Mouse (Mus musculus): ENCODE measurements around the gene Zc3h7b.
"Not testable (repeated sequence)": the region's sequence is repeated elsewhere in the genome, so short reads cannot be mapped to it uniquely, and the experiment has no call there.

Gene Zc3h7b

GRCm38 (mm10) chr15:81742368-81742767 lies 2.5 kb upstream of the Zc3h7b start:
- DNase-seq = not testable (repeated sequence)

DNA sequence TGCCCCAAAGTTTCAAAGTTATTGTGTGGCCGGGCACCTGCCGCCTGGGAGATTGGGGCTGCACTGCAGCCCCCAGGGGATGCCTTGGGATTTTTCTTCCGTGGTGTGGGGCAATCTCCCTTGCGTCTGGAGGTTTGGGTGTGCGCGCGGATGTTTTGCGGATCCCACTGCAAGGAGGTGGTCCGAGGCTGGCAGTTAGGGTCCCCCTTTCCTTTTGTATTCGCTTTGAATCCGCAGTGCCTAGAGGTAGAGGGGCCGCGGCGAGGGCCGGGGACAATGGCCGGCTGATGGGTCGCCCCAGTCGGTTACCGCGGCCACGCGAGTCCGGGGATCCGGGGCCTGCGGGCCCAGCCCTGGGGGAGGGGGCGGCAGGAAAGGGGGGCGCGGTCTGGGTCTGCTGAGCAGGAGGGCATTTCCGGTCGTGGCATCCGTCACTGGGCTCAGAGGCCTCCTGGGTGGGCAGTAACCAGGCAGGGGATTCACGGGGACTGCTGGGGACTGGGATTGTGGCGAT lies 801 bp downstream of the Zc3h7b start:
- peak; percentile 74 for DNase-seq

DNA sequence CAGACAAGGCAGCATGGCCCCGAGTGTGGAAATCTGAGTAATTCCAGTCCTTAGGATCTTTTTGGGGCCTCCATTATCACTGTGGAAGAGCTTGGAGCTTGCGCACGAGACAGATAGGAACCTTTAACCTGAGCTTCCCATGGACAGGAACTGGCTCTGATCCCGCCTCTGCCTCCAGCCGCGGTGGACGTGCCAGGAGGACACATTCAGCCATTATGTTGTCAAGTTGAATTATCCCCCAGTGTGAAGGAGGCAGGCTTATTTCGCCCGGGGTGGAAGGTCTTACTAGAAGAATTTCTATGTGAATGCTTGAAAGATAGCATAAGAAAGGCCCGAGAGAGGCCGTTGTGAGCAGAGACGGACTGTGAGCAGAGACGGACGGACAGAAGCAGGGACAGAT lies 4.9 kb downstream of the Zc3h7b start:
- no peak for DNase-seq

GRCm38 (mm10) chr15:81753669-81754068 lies 8.8 kb downstream of the Zc3h7b start:
- no peak for DNase-seq

- DNase-seq = no peak
Measured at GRCm38 (mm10) chr15:81758701-81759100, 13.8 kb downstream of the Zc3h7b start.

GRCm38 (mm10) chr15:81759542-81759941 lies 14.7 kb downstream of the Zc3h7b start:
- no peak for DNase-seq

GRCm38 (mm10) chr15:81760361-81761079 lies 15.7 kb downstream of the Zc3h7b start:
- DNase-seq = no peak

GRCm38 (mm10) chr15:81761381-81761780 lies 16.5 kb downstream of the Zc3h7b start:
- DNase-seq = no peak

DNA sequence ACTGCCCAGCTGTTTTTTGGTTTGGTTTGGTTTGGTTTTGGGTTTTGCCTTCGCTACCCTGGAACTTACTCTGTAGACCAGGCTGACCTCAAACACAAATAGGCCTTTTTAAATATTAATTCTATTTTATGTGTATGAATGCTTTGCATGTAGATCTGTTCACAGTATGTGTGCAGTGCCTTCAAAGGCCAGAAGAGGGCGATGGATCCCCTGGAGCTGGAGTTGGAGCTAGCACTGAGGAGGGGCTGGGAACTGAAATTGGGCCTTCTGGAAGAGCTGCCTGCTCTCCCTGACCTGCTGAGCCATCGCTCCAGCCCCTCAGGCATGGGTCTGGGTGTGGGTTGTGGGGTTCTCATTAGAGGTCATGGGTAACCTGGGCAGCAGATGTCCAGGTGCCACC lies 17.1 kb downstream of the Zc3h7b start:
- DNase-seq = no peak

DNA sequence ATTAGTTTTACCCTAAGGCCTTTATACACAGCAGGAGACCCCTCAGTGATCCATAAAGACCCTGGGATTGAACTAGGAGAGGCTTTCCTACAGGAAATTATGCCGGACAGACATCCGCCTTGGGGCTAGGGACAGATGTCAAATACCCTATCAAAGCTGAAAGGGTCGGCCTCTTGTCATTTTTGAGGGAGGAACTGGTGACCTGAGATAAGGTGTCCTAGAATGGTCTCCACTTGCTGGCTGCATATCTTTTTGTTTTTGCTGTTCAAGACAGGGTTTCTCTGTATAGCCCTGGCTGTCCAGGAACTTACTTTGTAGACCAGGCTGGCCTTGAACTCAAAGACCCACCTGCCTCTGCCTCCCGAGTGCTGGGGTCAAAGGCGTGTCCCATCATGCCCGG lies 19.7 kb downstream of the Zc3h7b start:
- DNase-seq = no peak

DNA sequence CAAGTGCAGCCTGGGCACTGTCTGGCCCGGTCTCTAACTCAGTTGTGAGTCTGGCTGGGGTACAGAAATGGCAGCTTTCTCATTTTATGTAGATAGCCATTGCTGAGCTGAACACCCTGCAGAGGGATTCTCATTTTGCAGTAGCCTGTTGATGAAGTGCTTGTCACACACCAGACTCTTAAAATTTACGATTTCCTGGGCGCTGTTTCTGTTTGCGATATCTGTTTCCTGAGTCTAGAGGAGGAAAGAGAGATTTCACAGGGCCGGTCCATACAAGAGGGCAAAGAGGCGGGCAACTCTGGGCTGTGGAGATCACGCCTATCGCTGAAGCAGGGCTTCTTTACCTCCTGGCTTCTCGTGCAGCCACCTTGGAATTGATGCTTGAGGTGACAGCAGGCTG lies 20.8 kb downstream of the Zc3h7b start:
- no peak for DNase-seq

GRCm38 (mm10) chr15:81766439-81766838 lies 21.6 kb downstream of the Zc3h7b start:
- no peak for DNase-seq

GRCm38 (mm10) chr15:81769037-81769436 lies 24.2 kb downstream of the Zc3h7b start:
- DNase-seq = no peak

DNA sequence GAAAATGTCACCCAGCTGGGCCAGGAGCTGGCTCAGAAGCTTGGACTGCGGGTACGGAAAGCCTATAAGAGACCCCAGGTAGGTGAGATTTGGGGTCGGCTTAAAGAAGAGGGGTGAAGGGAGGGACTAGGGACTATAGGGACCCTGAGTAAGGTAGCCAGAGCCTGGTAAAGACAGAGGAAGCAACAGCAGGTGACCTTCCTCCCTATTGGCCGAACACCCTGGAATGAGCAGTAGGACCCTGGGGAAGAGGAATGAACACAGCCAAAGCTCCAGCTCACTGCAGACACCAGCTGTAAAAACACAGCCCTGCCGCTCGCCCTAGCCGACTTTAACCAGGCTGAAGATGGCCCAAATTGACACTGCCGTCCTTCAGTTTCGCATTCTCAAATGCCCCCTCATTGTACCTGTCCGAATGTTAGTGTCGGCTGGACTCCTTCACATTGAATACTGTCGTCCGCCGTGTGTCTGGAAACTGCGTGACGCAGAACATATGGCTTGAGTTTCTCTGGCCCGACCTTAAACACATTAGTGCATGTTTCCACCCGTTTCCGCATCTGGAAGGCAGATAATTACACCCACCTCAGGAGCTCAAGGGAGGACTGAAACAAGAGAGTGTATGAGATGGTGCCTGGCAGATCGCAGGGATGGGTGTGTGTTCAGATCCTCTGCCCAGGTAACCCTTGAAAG lies 27.7 kb downstream of the Zc3h7b start:
- DNase-seq = no peak

DNA sequence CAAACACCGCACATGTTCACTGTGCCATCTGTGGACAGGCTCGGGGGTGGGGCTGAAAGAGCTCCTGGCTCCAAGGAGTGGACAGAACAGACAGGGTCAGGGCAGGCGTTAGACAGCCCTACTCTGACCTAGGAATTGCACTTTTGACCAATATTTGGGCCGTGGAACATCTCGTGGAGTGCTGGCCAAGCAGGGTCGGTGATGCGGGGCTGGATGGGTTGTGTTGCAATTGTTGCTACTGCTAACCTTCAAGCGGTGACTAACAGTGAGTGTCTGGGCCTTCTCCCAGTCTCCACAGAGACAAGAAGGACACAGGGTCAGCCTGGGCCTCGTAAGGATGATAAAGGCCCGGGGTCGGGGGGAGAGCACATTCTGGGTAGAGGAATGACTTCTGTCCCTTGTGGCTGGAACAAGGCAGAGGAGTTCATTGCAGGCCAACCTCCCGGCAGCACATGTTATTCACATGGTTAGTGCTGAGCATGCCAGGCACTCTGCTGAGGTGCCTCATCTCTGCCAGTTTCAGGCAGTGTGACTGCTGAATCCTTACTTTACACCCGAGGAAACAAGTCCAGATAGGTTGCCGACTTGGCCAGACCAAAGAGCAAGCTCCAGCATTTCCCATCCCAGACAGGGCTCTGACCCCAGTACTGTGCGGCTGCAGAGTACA lies 29.8 kb downstream of the Zc3h7b start:
- DNase-seq = no peak

DNA sequence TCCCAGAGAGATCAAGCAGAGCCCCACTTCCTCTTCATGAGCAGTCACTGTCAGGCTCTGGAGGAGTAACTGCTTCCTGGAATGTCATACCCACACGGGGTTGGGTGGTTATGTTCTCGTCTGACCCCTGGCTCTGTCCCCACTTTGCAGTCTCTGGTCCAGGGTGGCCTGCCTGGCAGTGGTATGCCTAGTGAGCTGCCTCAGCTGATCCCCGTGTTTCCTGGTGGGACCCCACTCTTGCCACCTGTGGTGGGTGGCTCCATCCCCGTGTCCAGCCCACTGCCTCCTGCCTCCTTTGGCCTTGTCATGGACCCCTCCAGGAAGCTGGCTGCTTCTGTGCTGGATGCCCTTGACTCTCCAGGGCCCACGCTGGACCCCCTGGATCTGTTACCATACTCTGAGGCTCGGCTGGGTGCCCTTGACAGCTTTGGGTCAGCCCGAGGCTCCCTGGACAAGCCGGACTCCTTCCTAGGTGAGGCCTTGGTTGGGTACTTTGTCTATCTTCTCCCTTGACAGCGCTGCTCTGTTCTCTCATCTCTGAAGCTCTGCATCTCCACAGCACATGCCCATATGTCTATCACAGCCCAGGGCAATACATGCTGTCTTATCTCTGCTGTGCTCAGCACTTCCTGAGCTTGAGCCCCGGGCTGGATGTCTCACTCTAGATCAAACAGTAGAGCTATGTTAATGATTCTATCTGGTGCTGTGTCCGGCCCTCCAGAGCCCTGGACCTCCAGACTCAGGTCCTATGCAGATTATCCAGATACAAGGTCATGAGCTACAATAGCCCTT lies 32.0 kb downstream of the Zc3h7b start:
- no peak for DNase-seq

GRCm38 (mm10) chr15:81781816-81782215 lies 37.0 kb downstream of the Zc3h7b start:
- DNase-seq = no peak

DNA sequence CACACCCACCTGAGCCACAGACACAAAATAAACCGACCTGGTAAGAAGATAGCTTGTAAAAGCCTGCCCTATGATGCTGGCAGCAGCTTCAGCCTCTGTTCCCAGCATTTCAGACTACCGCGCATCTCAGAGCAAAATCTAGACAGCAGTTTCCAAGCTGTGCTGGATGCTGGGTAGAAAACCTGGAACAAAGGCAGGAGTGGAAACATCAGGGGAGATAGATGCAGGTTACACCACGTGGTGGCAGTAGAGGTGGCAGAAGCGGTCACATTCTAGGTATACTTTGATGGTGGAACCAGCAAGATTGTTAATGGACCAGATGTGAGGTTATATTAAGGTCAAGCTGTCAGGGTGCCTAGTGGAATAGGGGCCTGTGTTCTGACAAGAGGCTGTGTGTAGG lies 39.9 kb downstream of the Zc3h7b start:
- no peak for DNase-seq

DNA sequence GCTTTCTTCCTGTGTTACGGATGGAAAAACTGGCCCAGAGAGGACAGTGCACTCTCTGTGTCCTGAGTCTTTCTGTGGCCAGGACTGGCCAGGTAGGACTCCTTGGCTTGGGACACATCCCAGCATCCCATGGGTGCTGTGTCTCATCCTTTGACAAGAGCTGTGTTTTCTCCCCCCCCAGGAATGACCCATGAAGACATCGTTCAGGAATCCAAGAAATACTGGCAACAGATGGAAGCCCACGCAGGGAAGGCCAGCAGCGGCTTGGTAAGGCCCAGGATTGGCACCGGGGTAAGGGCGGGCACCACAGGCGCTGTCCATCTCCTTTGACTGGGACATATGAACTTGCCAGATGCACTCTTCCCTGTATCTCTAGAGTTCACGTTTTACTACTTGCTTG lies 40.8 kb downstream of the Zc3h7b start:
- no peak for DNase-seq

DNA sequence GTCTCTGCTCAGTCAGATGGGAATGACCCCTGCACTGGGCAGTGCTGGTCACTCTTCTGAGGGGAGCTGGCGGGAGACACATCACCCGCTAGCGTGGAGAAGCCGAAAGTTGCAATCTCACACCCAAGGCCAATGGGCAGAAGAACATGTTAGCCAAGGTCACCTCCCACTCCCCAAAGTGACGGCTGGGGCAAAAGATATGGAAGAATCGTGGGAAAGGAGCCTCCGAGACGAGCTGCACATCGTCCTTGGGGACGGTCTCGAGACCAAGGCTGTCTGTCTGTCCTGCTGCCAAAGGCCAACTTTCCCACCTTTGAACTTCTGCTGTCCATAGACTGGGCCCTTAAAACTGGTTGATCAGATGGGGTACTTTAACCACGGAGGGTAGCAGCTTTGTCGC lies 42.7 kb downstream of the Zc3h7b start:
- DNase-seq = no peak

DNA sequence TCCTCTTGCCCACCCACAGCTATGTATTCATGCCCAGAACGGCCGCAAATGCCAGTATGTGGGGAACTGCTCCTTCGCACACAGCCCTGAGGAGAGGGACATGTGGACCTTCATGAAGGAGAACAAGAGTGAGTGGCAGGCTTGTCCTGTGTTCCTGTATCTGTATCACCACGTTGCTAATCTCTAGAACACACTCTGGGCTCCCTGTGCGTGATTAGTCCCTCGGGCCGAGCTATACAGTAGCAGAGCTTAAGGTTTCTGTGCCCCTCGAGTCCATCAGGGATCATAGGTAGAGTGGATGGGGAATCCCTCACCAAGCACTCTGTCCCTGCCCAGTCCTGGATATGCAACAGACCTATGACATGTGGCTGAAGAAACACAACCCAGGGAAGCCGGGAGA lies 47.6 kb downstream of the Zc3h7b start:
- DNase-seq = no peak

- DNase-seq = no peak
Measured at GRCm38 (mm10) chr15:81796228-81796627, 51.4 kb downstream of the Zc3h7b start.

DNA sequence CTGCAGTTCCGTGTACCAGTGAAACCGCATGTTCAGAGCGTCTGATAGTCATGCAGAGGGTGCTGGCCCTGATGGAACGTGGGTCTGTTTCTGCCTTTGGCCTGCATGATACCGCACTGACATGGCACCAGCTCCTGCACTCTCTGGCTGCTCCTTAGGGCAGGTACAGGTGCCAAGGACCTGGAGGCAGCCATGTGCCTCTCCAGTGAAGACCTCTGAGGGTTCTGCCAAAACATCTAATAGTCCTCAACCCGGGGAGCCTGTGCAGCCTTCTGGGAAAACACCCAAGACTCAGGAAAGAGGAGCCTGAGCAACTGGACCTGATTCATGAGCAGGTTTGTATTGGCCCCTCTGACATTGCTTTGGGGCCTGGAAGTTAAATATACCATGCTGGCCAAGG lies 53.0 kb downstream of the Zc3h7b start:
- DNase-seq = no peak
